Mouse (Mus musculus) bone marrow, adult 2 months (tissue): ENCODE data around the gene Samd9l.
"Not testable (repeated sequence)": the region's sequence is repeated elsewhere in the genome, so short reads cannot be mapped to it uniquely, and the experiment has no call there.

Experiments
- CTCF ChIP-seq: fragments of 200-500 bp; IDR thresholded peaks from 2 replicates; pipeline ENCODE4 v1.5.1; 2011; ENCODE audit warnings: low read length, control low read depth; ENCODE audit not compliant: control insufficient read depth, insufficient read depth
- POLR2A ChIP-seq: fragments of 200-500 bp; IDR thresholded peaks from 2 replicates; pipeline ENCODE4 v1.6.1; 2011; ENCODE audit warnings: low read depth, mild to moderate bottlenecking, control low read depth, low read length, borderline replicate concordance; ENCODE audit not compliant: control insufficient read depth

GRCm38 (mm10) chr6:3345924-3346597, 53.3 kb downstream of the Samd9l start:
- not testable (repeated sequence) for TF ChIP-seq CTCF, POLR2A
